9 mouse cellular contexts compared by ENCODE assay signal in the genomic region with DNA sequence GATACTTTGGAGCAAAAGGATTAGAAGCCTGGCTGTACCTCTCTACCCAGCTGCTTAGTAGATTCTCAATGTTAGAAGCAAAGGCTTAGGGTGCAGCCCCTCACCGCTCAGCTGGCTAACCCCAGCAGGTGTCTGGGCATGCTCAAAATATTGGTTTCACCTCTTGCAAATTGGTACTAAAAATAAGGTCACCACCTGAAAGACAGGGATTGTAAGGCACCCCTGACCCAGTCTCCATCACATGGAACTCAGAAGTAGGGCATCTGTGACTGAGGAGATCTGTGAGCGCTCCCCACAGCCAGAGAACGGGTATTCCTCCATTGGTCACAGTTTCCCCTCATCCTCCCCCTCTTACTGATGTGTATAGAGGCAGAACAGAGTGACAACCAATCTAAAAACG. TPM values are rescaled to one million over a fixed set of nuclear protein-coding genes. Genes with fewer than 3 reads are reported as not detected.
A peak's percentile ranks its signal among the peaks of the same experiment; 100 is the strongest.
DNase-seq lines count a peak whose midpoint lies in the region; ATAC-seq and TF ChIP-seq lines count a peak whose summit lies in the region.
"Had no signal": no experiment of that assay in that cellular context is flagged by ENCODE, and none has a peak within 500 bp of the region (broad histone marks: within the 10 kb centered on the region; RNA-seq: fewer than 3 reads in every experiment).

No protein-coding gene starts in this region.

- H3K27me3 ChIP-seq in kidney, postnatal 0 days (ENCODE audit: insufficient read depth, low read length): no peaks in the 10 kb centered on the region
- H3K27me3 ChIP-seq in embryonic facial prominence, embryonic 12.5 days: no peaks in the 10 kb centered on the region
- no peaks in the 10 kb centered on the region for H3K27me3 ChIP-seq in intestine, embryonic 15.5 days (replicated peaks)
- no peaks in the 10 kb centered on the region for H3K27me3 ChIP-seq in neural tube, embryonic 12.5 days (replicated peaks)

- no peak for DNase-seq in kidney, postnatal 0 days (ENCODE audit: low spot score)
- DNase-seq in kidney, postnatal 4 days: no peak
- DNase-seq in embryo, embryonic 11 days: no peak

- no peaks in the 10 kb centered on the region for H3K9me3 ChIP-seq in kidney, postnatal 0 days (replicated peaks; ENCODE audit: low read length)
- 0 out of 2 replicates have a peak, but pooled peaks cover 3% of the 10 kb centered on the region for H3K9me3 ChIP-seq in embryonic facial prominence, embryonic 12.5 days
- no peaks in the 10 kb centered on the region for H3K9me3 ChIP-seq in intestine, embryonic 15.5 days
- H3K9me3 ChIP-seq in neural tube, embryonic 12.5 days: no peaks in the 10 kb centered on the region; the same call in 1 of the 2 replicates

- peaks cover 28% of the 10 kb centered on the region for H3K4me1 ChIP-seq in kidney, postnatal 0 days (replicated peaks; ENCODE audit: insufficient read depth, low read length)
- H3K4me1 ChIP-seq in embryonic facial prominence, embryonic 12.5 days: peaks cover 19% of the 10 kb centered on the region
- H3K4me1 ChIP-seq in intestine, embryonic 15.5 days (replicated peaks): peaks cover 33% of the 10 kb centered on the region
- peaks cover 25% of the 10 kb centered on the region for H3K4me1 ChIP-seq in neural tube, embryonic 12.5 days

- peak overlapping the region; percentile 67 for H3K4me2 ChIP-seq in kidney, postnatal 0 days (ENCODE audit: low read length)
- peak overlapping the region; percentile 89 for H3K4me2 ChIP-seq in embryonic facial prominence, embryonic 12.5 days (replicated peaks)
- peak overlapping the region; percentile 75 for H3K4me2 ChIP-seq in intestine, embryonic 15.5 days (replicated peaks)
- peak overlapping the region; percentile 86 for H3K4me2 ChIP-seq in neural tube, embryonic 12.5 days (replicated peaks)

- WGBS in kidney, postnatal 0 days: 70% methylated on average over 4 of the region's 4 CpGs
- 74% methylated on average over 4 of the region's 4 CpGs for WGBS in embryonic facial prominence, embryonic 12.5 days
- 71% methylated on average over 4 of the region's 4 CpGs for WGBS in intestine, embryonic 15.5 days
- WGBS in neural tube, embryonic 12.5 days: 74% methylated on average over 4 of the region's 4 CpGs

- H3K36me3 ChIP-seq in kidney, postnatal 0 days (ENCODE audit: insufficient read depth, low read length): 0 out of 2 replicates have a peak, but pooled peaks cover 3% of the 10 kb centered on the region
- H3K36me3 ChIP-seq in embryonic facial prominence, embryonic 12.5 days: peaks cover 33% of the 10 kb centered on the region
- peaks cover 9% of the 10 kb centered on the region for H3K36me3 ChIP-seq in intestine, embryonic 15.5 days
- peaks cover 33% of the 10 kb centered on the region for H3K36me3 ChIP-seq in neural tube, embryonic 12.5 days

- H3K4me3 ChIP-seq in kidney, postnatal 0 days (replicated peaks; ENCODE audit: low read depth, low read length): peak overlapping the region; percentile 63
- H3K4me3 ChIP-seq in embryonic facial prominence, embryonic 12.5 days: peak overlapping the region; percentile 92
- peak overlapping the region; percentile 77 for H3K4me3 ChIP-seq in intestine, embryonic 15.5 days (replicated peaks)
- peak overlapping the region; percentile 89 for H3K4me3 ChIP-seq in neural tube, embryonic 12.5 days

- no peak for ATAC-seq in kidney, postnatal 0 days (replicated peaks; ENCODE audit: low FRiP score, low read depth)
- ATAC-seq in embryonic facial prominence, embryonic 12.5 days (ENCODE audit: insufficient number of reproducible peaks, insufficient read depth, low FRiP score, low TSS enrichment): no peak
- no peak for ATAC-seq in intestine, embryonic 15.5 days
- no peak for ATAC-seq in neural tube, embryonic 12.5 days (ENCODE audit: low FRiP score, low read depth)
- ATAC-seq in megakaryocyte-erythroid progenitor cell, adult 5-6 weeks (replicated peaks; ENCODE audit: low FRiP score, low TSS enrichment, poor library complexity, severe bottlenecking): no peak
- no peak for ATAC-seq in activated CD4-positive, CD25-positive, alpha-beta regulatory T cell, adult 4 months
- ATAC-seq: inflammation-experienced regulatory T-cells, adult 6 months had no signal

- TF ChIP-seq CTCF in kidney, postnatal 0 days (IDR thresholded peaks at IDR 0.05; ENCODE audit: low read depth): no peak

- peak overlapping the region; percentile 83; the same call in 1 of the 2 replicates for H3K9ac ChIP-seq in kidney, postnatal 0 days (ENCODE audit: low read depth, low read length)
- H3K9ac ChIP-seq in embryonic facial prominence, embryonic 12.5 days: peak overlapping the region; percentile 89
- peak overlapping the region; percentile 79 for H3K9ac ChIP-seq in intestine, embryonic 15.5 days
- H3K9ac ChIP-seq in neural tube, embryonic 12.5 days: peak overlapping the region; percentile 87

- 0 out of 2 replicates have a peak overlapping the region, but pooled peaks have one; percentile 61 for H3K27ac ChIP-seq in kidney, postnatal 0 days
- H3K27ac ChIP-seq in embryonic facial prominence, embryonic 12.5 days: no peak overlapping the region
- peak overlapping the region; percentile 10; the same call in 1 of the 2 replicates for H3K27ac ChIP-seq in intestine, embryonic 15.5 days
- no peak overlapping the region for H3K27ac ChIP-seq in neural tube, embryonic 12.5 days

RNA-seq across cellular contexts. Expression of a gene that starts 0.4 kb away (rescaled TPM):
- polyA plus RNA-seq in kidney, postnatal 0 days (2015; fragmentation: Nextera tagmentation; extraction: Ambion mirVana): 28.3 and 31.5 TPM in 2 replicates
- 19.4 and 20.6 TPM in 2 replicates for polyA plus RNA-seq in embryonic facial prominence, embryonic 12.5 days (2016; fragmentation: Nextera tagmentation; extraction: Ambion mirVana)
- 14.3 and 15.1 TPM in 2 replicates for polyA plus RNA-seq in intestine, embryonic 15.5 days (2015; fragmentation: Nextera tagmentation; extraction: Ambion mirVana)
- 33.6 and 36.8 TPM in 2 replicates for polyA plus RNA-seq in neural tube, embryonic 12.5 days (2016; fragmentation: Nextera tagmentation; extraction: Ambion mirVana)
- total RNA-seq in megakaryocyte-erythroid progenitor cell, adult 5-6 weeks (2014; fragmentation: Nextera tagmentation): 18.4 and 29.1 TPM in 2 replicates
- 73.3 and 79.0 TPM in 2 replicates for total RNA-seq in megakaryocyte-erythroid progenitor cell, adult 5-6 weeks (2017)
- 10 to 100 TPM; 25.1 to 28.8 TPM for polyA plus RNA-seq in activated CD4-positive, CD25-positive, alpha-beta regulatory T cell, adult 4 months (2017; shearing (Covaris generic))

RNA-seq across cellular contexts. Expression of a gene that starts 1.0 kb away (rescaled TPM):
- polyA plus RNA-seq in kidney, postnatal 0 days (2015; fragmentation: Nextera tagmentation; extraction: Ambion mirVana): 103 and 107 TPM in 2 replicates
- 102 and 103 TPM in 2 replicates for polyA plus RNA-seq in embryonic facial prominence, embryonic 12.5 days (2016; fragmentation: Nextera tagmentation; extraction: Ambion mirVana)
- polyA plus RNA-seq in intestine, embryonic 15.5 days (2015; fragmentation: Nextera tagmentation; extraction: Ambion mirVana): 97.0 and 100 TPM in 2 replicates
- polyA plus RNA-seq in neural tube, embryonic 12.5 days (2016; fragmentation: Nextera tagmentation; extraction: Ambion mirVana): 85.1 and 86.8 TPM in 2 replicates
- 51.7 and 55.0 TPM in 2 replicates for total RNA-seq in megakaryocyte-erythroid progenitor cell, adult 5-6 weeks (2014; fragmentation: Nextera tagmentation)
- 31.6 and 40.3 TPM in 2 replicates for total RNA-seq in megakaryocyte-erythroid progenitor cell, adult 5-6 weeks (2017)
- polyA plus RNA-seq in activated CD4-positive, CD25-positive, alpha-beta regulatory T cell, adult 4 months (2017; shearing (Covaris generic)): 10 to 100 TPM; 39.5 to 45.7 TPM

Comparison
In these comparisons a context has a peak if more than half of its experiments do, and no peak if none do; other contexts are left out.
1. H3K27ac ChIP-seq: peak in kidney, postnatal 0 days (single experiment) and intestine, embryonic 15.5 days (single experiment); none in embryonic facial prominence, embryonic 12.5 days (single experiment) and neural tube, embryonic 12.5 days (single experiment).
2. Peak in every context shown above with its lines, with median percentiles within 50 percentile points of each other: H3K4me2 ChIP-seq, H3K4me3 ChIP-seq and H3K9ac ChIP-seq.